Mouse (Mus musculus): ENCODE data around the gene Tdp2. TPM values are rescaled to one million over a fixed set of nuclear protein-coding genes. Genes with fewer than 3 reads are reported as not detected.

The Tdp2 gene
- total RNA-seq (2021): 1 to 10 TPM; 8.9 to 9.0 TPM
- long read RNA-seq, experiment 1, transcript Tdp2-201 (7 exons, 1,957 nt): major isoform, 17 of 19 reads
- long read RNA-seq, experiment 1, partial matches to known transcripts: 0 of 19 reads
- long read RNA-seq, experiment 1, other reads (novel, unspliced or antisense): 2 of 19 reads
- long read RNA-seq, experiment 2, transcript Tdp2-201 (7 exons, 1,957 nt): major isoform, 12 of 14 reads
- long read RNA-seq, experiment 2, partial matches to known transcripts: 0 of 14 reads
- long read RNA-seq, experiment 2, other reads (novel, unspliced or antisense): 2 of 14 reads

DNA sequence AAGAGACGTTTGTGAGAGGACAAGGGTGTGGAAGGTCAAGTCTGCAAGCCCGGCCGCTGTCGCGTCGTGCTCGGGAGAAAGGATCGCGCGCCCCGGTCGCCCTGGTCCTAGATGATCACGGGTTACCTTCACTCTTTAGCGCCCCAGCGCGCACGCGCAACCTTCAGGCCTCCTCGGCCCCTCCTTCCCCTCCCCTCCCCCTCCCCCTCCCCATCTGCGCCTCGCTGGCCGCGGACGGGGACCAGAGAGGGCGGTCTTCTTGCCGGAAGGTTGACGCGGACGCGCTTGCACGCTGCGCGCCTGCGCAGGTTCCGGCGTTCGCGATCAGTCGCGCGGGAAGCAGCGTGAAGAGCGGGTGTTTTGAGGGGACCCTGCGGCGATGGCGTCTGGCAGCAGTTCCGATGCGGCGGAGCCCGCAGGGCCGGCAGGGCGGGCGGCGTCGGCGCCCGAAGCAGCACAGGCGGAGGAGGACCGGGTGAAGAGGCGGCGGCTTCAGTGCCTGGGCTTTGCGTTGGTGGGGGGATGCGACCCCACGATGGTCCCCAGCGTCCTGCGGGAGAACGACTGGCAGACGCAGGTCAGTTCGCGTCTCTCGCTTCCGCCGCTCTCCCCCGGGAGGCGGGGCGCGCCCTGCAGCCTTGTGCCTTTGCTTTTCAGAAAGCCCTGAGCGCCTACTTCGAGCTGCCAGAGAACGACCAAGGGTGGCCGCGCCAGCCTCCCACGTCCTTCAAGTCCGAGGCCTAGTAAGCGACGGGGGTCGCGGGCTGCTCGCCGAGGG is at the start of gene Tdp2, which contains the start of gene Acot13:
TSS of gene Tdp2 (plus strand) at position 327 of the 778 bp plus-strand sequence.
TSS of gene Acot13 (minus strand) at position 188 of the 778 bp plus-strand sequence.
- intact Hi-C loops (cut with DNase I): loop anchor here (2.0 kb wide), 1 partner anchor 31 kb away; the partner anchor contains the start of gene BC005537
- peak; percentile 97 for DNase-seq

DNA sequence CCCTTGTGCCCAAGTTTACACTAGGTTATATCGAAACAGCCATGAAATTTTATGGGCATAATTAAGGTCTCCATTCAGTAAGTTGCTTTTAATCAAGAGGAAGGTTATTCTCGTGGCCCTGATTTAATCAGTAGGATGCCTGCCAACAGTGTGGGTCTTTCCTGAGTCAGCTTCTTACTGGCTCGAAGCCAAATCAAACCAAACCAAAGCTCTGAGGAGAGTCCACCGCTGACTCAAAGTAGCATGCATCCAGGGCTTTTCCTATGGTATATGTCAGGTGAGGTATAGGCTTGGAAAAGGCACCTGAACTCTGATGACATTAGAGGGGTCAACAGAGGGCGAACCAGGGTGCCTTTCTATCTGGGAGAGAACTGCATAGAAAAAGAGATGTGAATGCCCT is 49.6 kb upstream of the Tdp2 start:
- DNase-seq: no peak
- Histone ChIP-seq H3K27ac (no peak overlapping the region), H3K4me3 (no peak overlapping the region)
- TF ChIP-seq CTCF (IDR thresholded peaks at IDR 0.05): no peak
- intact Hi-C loops (cut with DNase I): no loop called here

More for the DNA sequence above, at the start of gene Tdp2, which contains the start of gene Acot13:
- Histone ChIP-seq H3K4me3 (peak within 1 kb of the TSS; percentile 77), H3K27ac (peak within 1 kb of the TSS; percentile 95)
- TF ChIP-seq CTCF (IDR thresholded peaks at IDR 0.05): 0 out of 2 replicates have a peak, but pooled peaks have one; percentile 1

DNA sequence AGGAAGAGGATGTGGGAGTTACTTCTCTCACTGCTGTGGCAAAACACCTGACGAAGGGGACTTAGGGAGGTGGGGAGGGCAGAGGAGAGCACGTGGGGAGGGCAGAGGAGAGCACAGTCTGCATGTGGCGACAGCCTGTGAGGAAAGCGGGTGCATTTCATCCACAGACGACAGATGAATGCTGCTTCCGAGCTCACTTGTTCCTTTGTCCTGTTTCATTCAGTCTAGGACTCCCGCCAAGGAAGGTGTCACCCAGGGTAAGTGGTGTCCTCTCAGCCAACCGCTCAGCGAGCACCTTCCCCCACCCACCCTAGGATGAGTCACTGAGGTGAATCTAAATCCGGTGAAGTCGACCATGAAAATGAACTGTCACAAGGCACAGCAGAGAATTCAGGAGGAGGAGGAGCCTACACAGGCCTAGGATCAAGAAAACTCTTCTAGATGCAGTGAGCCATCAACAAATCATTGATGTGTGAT is 45.4 kb upstream of the Tdp2 start:
- TF ChIP-seq CTCF (IDR thresholded peaks at IDR 0.05): no peak
- intact Hi-C loops (cut with DNase I): no loop called here
- Histone ChIP-seq H3K27ac (no peak overlapping the region), H3K4me3 (no peak overlapping the region)
- DNase-seq: no peak

DNA sequence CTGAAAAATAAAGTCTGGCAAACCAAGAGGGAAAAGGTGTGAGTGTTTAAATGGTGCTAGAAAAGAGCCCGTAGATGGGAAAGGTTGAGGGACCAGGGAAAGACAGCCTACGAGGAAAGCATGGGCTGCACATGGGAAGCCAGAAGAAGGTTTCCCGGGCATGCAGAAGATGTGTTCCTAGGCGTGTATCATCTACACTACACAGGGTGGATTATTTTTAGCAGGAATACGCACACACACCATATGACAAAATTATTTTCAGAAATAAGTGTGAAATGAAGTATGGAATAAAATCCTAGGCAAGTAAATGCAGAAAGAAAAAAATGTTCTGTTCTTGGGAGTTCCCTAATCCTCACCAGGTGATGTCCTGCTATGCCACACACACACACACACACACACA is 44.0 kb upstream of the Tdp2 start:
- H3K4me3 ChIP-seq: no peak overlapping the region
- intact Hi-C loops (cut with DNase I): no loop called here
- no peak for TF ChIP-seq CTCF (IDR thresholded peaks at IDR 0.05)
- H3K27ac ChIP-seq: no peak overlapping the region
- no peak for DNase-seq

DNA sequence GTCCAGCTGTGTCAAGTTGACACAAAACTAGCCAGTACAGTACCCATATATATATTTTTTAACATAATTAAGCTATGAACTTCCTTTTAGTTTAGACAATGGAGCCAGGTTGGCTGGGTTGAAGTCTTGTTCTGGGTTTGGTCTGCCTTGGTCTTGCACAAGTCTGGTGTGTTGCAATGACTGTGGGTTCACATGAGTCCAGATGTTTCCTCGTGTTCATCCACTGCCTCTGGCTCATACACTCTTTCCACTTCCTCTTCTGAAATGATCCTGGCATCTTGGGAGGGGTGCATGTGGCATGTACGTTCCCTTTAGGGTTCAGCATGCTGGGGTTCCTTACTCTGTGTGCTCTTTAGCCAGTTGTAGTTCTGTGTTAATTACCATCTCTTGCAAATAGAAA is 40.1 kb upstream of the Tdp2 start:
- intact Hi-C loops (cut with DNase I): no loop called here
- Histone ChIP-seq H3K4me3 (no peak overlapping the region), H3K27ac (no peak overlapping the region)
- DNase-seq: peak; percentile 34
- TF ChIP-seq CTCF (IDR thresholded peaks at IDR 0.05): no peak

DNA sequence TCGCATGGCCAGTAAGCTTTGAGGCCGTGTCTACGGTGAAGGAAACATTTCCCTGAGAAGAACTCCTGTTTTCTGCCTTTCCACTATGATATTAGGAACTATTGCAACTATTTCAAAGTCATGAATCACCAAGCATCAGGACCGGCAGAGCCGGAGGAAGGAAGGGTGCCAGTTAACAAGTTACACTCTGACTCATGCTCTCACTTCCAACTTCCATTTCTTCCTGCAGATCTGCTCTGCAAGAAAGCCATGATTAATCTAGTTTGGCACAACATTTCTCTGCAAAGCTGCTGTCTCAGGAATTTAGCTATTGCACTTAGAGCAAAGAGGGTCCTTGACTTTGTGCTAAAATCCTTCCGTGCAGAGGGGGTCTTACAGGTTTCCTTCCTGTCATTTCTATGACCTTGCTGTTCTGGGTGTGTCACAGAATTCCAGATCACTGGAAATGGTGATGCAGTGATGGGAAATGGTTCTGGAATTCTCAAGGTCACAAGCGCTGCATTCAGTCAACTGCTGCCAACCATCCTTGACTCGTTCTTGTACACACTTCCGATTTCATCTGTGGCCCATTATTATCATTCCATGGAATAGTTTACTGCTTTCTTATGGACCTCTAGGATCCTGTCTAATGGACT is 39.0 kb upstream of the Tdp2 start:
- intact Hi-C loops (cut with DNase I): no loop called here
- H3K4me3 ChIP-seq: no peak overlapping the region
- DNase-seq: no peak

DNA sequence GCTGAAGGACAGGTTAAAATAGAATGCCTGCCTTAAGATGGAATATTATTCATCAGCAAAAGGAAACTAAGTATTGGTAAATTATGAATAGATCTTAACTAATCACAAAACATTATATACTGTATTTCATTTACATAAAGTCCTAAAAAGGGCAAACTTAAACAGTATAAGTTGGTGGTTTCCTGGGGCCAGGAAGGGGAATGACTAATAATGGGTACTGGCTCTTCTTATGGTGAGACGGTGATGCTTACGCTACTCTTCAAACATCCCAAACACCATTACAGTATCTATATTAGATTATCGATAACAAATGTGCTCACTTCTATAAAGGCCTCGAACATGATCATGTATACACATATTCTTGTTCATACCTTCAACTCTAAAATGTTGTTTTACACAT is 32.8 kb upstream of the Tdp2 start:
- H3K27ac ChIP-seq: no peak overlapping the region
- intact Hi-C loops (cut with DNase I): no loop called here
- no peak for TF ChIP-seq CTCF (IDR thresholded peaks at IDR 0.05)
- H3K4me3 ChIP-seq: no peak overlapping the region
- no peak for DNase-seq

More for the DNA sequence above, 39.0 kb upstream of the Tdp2 start:
- peak overlapping the region; percentile 55 for H3K27ac ChIP-seq
- TF ChIP-seq CTCF (IDR thresholded peaks at IDR 0.05): no peak

DNA sequence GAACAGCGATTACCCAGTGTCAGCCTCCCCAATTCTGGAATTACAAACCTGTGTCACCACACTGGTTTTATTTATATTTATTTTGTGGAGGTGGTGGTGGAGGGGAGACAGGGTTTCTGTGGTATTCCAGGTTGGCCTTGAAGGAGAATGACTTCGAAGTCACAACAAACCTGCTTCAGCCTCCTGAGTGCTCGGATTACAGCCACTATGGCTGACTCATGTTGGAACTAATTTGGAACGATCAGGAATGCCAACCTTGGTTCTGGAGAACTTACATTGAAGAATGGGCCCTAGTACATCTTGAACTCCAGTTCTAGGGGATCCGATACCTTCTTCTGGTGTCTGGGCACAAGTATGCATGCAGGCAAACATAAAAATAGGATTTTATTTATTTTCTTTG is 32.1 kb upstream of the Tdp2 start:
- DNase-seq: no peak
- intact Hi-C loops (cut with DNase I): no loop called here
- peak overlapping the region; percentile 100 for H3K27ac ChIP-seq
- TF ChIP-seq CTCF (IDR thresholded peaks at IDR 0.05): no peak
- H3K4me3 ChIP-seq: peak overlapping the region; percentile 77

DNA sequence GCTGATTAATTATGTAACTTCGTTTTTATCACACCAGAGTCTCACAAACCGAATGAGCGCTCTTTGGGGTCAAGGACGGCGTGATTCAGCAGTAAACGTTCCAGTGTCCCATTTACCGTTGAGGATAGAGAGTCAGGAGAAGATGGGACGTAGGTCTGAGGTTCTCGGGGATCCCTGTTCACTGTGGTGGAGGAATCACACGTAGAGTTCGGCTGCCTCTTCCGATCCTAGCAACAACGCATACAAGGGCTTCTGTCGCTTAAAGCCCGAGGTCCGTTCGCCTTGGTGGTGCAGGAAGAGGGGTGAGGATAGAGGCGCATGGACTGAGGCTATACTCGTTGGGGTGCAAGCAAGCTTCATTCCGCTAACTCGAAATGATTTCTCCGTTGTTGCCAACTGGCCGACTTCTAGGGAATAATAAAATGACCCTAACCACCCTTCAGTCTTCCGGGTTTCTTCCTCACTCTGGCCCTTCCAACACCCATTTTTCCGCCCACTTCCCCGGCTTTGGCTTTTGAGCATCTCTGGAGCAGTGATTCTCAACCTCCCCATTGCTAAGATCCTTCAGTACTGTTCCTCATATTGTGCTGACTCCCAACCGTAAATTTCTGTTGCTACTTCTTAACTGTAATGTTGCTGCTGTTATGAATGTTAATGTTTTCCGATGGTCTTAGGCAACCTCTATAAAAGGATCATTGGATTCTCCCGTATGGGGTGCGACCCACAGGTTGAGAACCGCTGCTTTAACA is 31.4 kb upstream of the Tdp2 start:
- no peak for TF ChIP-seq CTCF (IDR thresholded peaks at IDR 0.05)
- H3K27ac ChIP-seq: peak overlapping the region; percentile 100
- intact Hi-C loops (cut with DNase I): loop anchor here (2.0 kb wide), 2 partner anchors 31 to 39 kb away; partner anchors contain the start of genes Acot13, Gmnn and Tdp2
- DNase-seq: peak; percentile 50
- H3K4me3 ChIP-seq: peak overlapping the region; percentile 77

DNA sequence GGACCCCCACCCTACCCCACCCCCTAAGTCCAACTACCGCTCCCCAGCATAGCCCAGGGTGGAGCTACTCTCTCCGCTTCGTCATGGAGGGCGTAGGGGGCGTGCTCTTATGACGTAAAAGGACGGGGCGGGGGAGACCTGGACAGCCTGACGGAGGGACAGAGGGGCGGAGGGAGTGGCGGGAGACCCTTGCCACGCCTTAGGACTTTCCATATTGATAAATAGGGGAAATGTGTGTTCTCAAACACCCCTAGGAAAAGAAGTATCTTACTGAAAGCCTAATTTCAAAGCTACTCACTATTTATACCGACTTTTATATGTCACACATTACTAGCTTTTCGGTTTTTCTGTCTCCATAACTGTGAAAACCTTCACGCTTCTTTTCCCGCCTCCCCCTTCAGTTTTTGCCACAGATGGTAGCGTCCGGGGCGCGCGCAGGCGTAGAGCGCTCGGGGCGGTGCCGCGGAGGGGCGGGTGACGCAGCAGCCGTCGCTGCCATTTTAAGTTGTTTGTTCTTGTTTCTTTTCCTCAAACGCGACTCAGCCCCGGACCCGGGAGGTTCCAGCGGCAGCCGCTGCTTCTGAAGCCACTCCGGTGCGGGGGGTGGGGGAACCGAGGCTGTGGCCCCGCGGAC is 30.7 kb upstream of the Tdp2 start:
- DNase-seq: peak; percentile 98
- H3K4me3 ChIP-seq: peak overlapping the region; percentile 77
- intact Hi-C loops (cut with DNase I): loop anchor here (2.0 kb wide), 2 partner anchors 30 to 40 kb away; partner anchors contain the start of genes Acot13, Gmnn and Tdp2
- peak overlapping the region; percentile 100 for H3K27ac ChIP-seq
- TF ChIP-seq CTCF (IDR thresholded peaks at IDR 0.05): no peak

DNA sequence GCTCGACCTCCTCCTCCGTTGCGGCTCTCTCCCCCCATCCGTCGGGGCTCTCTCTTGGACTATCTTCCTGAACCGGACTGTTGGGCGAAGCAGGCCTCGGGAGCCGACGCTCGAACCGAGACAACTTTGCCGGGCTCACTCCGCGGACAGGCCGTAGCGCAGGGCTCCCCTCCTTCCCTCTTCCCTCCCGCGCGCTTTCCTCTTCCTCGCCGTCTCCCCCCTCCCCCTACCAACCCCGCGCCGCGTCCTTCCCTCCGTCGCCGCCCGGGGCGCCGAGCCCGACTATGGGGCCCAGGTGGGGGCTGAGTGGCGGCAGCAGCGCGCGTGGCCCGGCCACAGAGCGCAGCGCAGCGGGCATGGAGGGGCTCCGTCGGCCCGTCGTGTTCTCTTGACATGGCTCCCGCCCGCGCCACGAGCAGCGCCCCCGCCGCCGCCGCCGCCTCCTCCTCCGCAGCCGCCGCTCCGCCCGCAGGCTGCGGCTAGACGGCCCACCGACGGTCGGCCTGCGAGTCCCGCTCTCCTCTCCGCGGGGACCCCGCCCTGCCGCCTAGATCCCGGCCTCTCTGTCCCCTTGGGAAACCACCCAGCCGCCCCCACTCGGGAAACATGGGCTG is 30.1 kb upstream of the Tdp2 start, which contains the start of gene BC005537:
TSS of gene BC005537 (plus strand) at position 350 of the 614 bp plus-strand sequence.
- Histone ChIP-seq H3K4me3 (peak within 1 kb of the TSS; percentile 77), H3K27ac (peak within 1 kb of the TSS; percentile 100)
- peak; percentile 34; the same call in 1 of the 2 replicates for TF ChIP-seq CTCF (IDR thresholded peaks at IDR 0.05)
- intact Hi-C loops (cut with DNase I): loop anchor here (2.0 kb wide), 2 partner anchors 29 to 41 kb away; partner anchors contain the start of genes Acot13, Gmnn and Tdp2
- peak; percentile 79 for DNase-seq

Measured in gastrocnemius, adult 2 months (tissue).